Mouse (Mus musculus) T-helper 1 cell (primary cell): ENCODE data around the gene Dus3l.

Source experiments
- in situ Hi-C: fragments of 300-600 bp; cut with MboI, MseI; formaldehyde crosslinking; loops from one replicate; pipeline ENCODE4 v1.15.1; 2025; ENCODE audit warnings: high pct_unique_total_duplicates

Gene Dus3l

GRCm38 (mm10) chr17:56764474-56765354 lies at the start of gene Dus3l:
Gene Dus3l (plus strand): TSS chr17:56764757.
- in situ Hi-C loops, result no loop called here

GRCm38 (mm10) chr17:56715360-56715759 lies 49.2 kb upstream of the Dus3l start:
- in situ Hi-C loops, result no loop called here

- in situ Hi-C loops, result no loop called here
Measured at GRCm38 (mm10) chr17:56715914-56716654, 48.5 kb upstream of the Dus3l start.

GRCm38 (mm10) chr17:56716655-56717362 lies 47.7 kb upstream of the Dus3l start:
- in situ Hi-C loops, result no loop called here

GRCm38 (mm10) chr17:56717363-56718058 lies 47.0 kb upstream of the Dus3l start, which contains the start of the genes Ndufa11 and Vmac:
Gene Ndufa11 (plus strand): TSS chr17:56717767.
Gene Vmac (minus strand): TSS chr17:56718022.
- in situ Hi-C loops, result no loop called here

GRCm38 (mm10) chr17:56722441-56722840 lies 42.1 kb upstream of the Dus3l start:
- in situ Hi-C loops, result no loop called here

- in situ Hi-C loops, result no loop called here
Measured at GRCm38 (mm10) chr17:56723419-56724161, 41.0 kb upstream of the Dus3l start.

- in situ Hi-C loops, result no loop called here
Measured at GRCm38 (mm10) chr17:56727029-56727649, 37.4 kb upstream of the Dus3l start.

- in situ Hi-C loops, result no loop called here
Measured at GRCm38 (mm10) chr17:56727659-56728058, 36.9 kb upstream of the Dus3l start.

GRCm38 (mm10) chr17:56728117-56728516 lies 36.4 kb upstream of the Dus3l start:
- in situ Hi-C loops, result no loop called here

- in situ Hi-C loops, result no loop called here
Measured at GRCm38 (mm10) chr17:56729151-56729550, 35.4 kb upstream of the Dus3l start.

- in situ Hi-C loops, result no loop called here
Measured at GRCm38 (mm10) chr17:56729656-56730055, 34.9 kb upstream of the Dus3l start.

GRCm38 (mm10) chr17:56736534-56736933 lies 28.0 kb upstream of the Dus3l start:
- in situ Hi-C loops, result no loop called here

GRCm38 (mm10) chr17:56738221-56738620 lies 26.3 kb upstream of the Dus3l start:
- in situ Hi-C loops, result no loop called here

- in situ Hi-C loops, result no loop called here
Measured at GRCm38 (mm10) chr17:56740118-56740787, 24.3 kb upstream of the Dus3l start.

- in situ Hi-C loops, result no loop called here
Measured at GRCm38 (mm10) chr17:56740788-56741160, 23.8 kb upstream of the Dus3l start.

GRCm38 (mm10) chr17:56744173-56744572 lies 20.4 kb upstream of the Dus3l start:
- in situ Hi-C loops, result no loop called here

- in situ Hi-C loops, result no loop called here
Measured at GRCm38 (mm10) chr17:56751404-56752072, 13.0 kb upstream of the Dus3l start.

- in situ Hi-C loops, result no loop called here
Measured at GRCm38 (mm10) chr17:56753452-56753851, 11.1 kb upstream of the Dus3l start.
